Mouse (Mus musculus) intestine, embryonic 15.5 days (tissue): ENCODE data around the gene Paf1. TPM values are rescaled to one million over a fixed set of nuclear protein-coding genes. Genes with fewer than 3 reads are reported as not detected.
"Not testable (repeated sequence)": the region's sequence is repeated elsewhere in the genome, so short reads cannot be mapped to it uniquely, and the experiment has no call there.

ENCODE experiments used
- ATAC-seq: fragments of 200-750 bp; cut with Nextera tagmentation; 2 replicates; pipeline ENCODE4 v1.8.0; 2017; ENCODE audit warnings: moderate TSS enrichment, moderate library complexity
- H3K27ac ChIP-seq: fragments of 300-500 bp; sonication (generic); 2 replicates; pipeline ENCODE4 v1.5.1; 2015; ENCODE audit warnings: mild to moderate bottlenecking, inconsistent platforms
- H3K27me3 ChIP-seq: fragments of 300-500 bp; sonication (generic); replicated peaks from 2 replicates; pipeline ENCODE4 v1.6.1; 2015; ENCODE audit warnings: inconsistent platforms
- H3K36me3 ChIP-seq: fragments of 300-500 bp; sonication (generic); 2 replicates; pipeline ENCODE4 v1.6.1; 2015; ENCODE audit warnings: inconsistent platforms
- H3K4me1 ChIP-seq: fragments of 300-500 bp; sonication (generic); replicated peaks from 2 replicates; pipeline ENCODE4 v1.6.1; 2015; ENCODE audit warnings: inconsistent platforms
- H3K4me2 ChIP-seq: fragments of 300-500 bp; sonication (generic); replicated peaks from 2 replicates; pipeline ENCODE4 v1.6.1; 2015; ENCODE audit warnings: mild to moderate bottlenecking, inconsistent platforms
- H3K4me3 ChIP-seq: fragments of 300-500 bp; sonication (generic); replicated peaks from 2 replicates; pipeline ENCODE4 v1.5.1; 2015; ENCODE audit warnings: inconsistent platforms
- H3K9ac ChIP-seq: fragments of 300-500 bp; sonication (generic); 2 replicates; pipeline ENCODE4 v1.6.1; 2015; ENCODE audit warnings: inconsistent platforms
- H3K9me3 ChIP-seq: fragments of 300-500 bp; sonication (generic); 2 replicates; pipeline ENCODE4 v1.6.1; 2016; ENCODE audit warnings: inconsistent platforms
- WGBS: fragments of 180-500 bp; shearing (Covaris S2); methylation state at CpG from one replicate; pipeline ENCODE4 v1.1.7; 2015; 5-methylcytosine and 5-hydroxymethylcytosine counted together
- polyA plus RNA-seq: library from polyadenylated mRNA; unstranded; fragments of >200 nt; fragmentation: Nextera tagmentation; extraction: Ambion mirVana; gene quantifications from 2 replicates; pipeline ENCODE4 v1.2.1, GENCODE M21; 2015

The Paf1 gene
- polyA plus RNA-seq, 1 experiment from 2014 or later: 78.9 TPM

DNA sequence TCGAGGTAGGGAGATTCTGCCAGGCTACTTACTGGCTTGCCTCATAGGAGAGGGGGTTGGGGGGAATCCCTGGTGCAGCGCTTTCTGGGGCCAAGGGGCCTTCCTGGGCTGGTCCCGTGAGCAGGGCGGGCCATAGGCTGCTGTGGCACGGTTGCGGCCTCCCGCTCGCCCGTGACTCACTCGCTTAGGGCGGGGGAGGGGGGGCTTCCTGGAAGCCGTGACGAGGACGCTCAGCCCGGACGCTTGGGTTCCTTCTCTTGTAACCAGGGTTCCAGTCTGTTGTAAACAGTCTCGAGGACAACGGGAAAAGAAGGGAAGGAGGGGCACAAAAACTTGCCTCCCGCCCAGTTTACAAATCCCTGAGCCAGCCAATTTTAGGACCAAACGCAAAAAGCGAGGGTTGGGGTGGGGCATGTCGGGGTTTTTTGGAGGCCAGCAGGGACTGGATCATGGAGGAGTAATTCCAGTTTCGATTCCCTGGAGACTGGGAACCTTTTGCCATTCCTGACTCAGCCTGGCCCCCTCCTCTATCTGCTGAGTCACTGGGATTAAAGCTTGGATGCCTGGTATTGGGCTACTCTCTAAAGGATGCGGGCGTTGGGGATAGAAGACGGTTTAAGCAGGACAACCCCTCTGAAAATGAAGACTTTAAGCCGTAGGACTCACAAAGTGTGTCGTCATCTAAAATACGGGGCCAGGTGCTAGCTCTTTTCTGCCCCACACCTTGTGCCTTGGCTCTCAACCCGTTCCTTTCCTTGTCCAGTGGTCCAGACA, 11.5 kb upstream of the Paf1 start:
- WGBS: 4% methylated on average over 30 of the region's 30 CpGs
- ATAC-seq: peak; percentile 24
- peak overlapping the region; percentile 98 for H3K27ac ChIP-seq

DNA sequence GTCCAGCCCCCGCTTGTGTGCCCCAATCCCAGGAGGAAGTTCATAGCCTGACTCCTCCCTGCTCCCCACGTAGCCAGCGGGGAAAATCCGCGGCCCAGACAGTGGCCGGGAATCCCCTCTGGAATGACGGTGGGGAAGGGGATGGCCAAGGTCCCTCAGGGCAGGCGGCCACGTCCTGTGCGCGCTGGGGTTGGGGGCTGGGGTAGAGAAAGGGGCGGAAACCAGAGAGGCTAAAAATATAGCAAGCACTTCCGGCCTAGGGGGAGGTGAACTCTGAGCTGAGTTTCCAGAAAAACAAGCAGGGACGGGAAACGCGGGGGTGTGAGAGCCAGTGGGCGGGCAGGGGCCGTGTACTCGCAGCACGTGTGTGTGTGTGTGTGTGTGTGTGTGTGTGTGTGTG, 10.8 kb upstream of the Paf1 start:
- no peaks in the 10 kb centered on the region for H3K9me3 ChIP-seq
- H3K36me3 ChIP-seq: 0 out of 2 replicates have a peak, but pooled peaks cover 3% of the 10 kb centered on the region
- H3K27ac ChIP-seq: peak overlapping the region; percentile 98
- WGBS: 1% methylated on average over 20 of the region's 20 CpGs
- peak overlapping the region; percentile 62 for H3K9ac ChIP-seq
- H3K4me1 ChIP-seq: peaks cover 55% of the 10 kb centered on the region
- peak; percentile 41 for ATAC-seq
- H3K4me3 ChIP-seq: peak overlapping the region; percentile 31
- peak overlapping the region; percentile 71 for H3K4me2 ChIP-seq
- H3K27me3 ChIP-seq: no peaks in the 10 kb centered on the region

More for the DNA sequence above, 11.5 kb upstream of the Paf1 start:
- Histone ChIP-seq H3K9ac (peak overlapping the region; percentile 62), H3K9me3 (no peaks in the 10 kb centered on the region), H3K4me1 (peaks cover 58% of the 10 kb centered on the region), H3K36me3 (0 out of 2 replicates have a peak, but pooled peaks cover 3% of the 10 kb centered on the region), H3K27me3 (no peaks in the 10 kb centered on the region), H3K4me3 (peak overlapping the region; percentile 31), H3K4me2 (peak overlapping the region; percentile 71)

DNA sequence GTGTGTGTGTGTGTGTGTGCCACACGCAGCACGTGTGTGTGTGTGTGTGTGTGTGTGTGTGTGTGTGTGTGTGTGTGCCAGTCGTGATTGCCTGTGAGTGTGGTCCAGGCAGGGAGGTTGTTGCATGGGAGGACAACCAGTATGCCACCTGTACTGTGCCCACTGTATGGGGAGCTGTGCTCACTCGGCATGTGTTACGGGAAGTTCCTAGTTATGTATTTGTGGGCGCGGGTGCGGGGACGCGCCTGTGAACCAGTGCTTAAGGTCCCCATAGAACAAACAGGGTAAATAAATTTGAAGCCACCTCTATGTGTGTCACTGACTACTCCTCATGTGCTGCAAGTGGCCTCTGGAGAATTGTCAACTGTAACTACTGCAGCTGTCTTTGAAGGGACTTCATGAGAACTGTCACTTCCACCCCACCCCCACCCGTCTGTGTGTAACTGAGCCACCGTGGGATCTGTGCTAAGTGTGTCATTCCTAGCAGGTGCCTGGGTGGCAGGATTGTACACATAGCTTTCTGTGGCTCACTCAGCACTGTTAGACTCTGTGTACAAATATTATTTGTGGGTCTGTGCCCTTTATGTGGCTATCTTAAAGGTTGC, 10.3 kb upstream of the Paf1 start:
- Histone ChIP-seq H3K4me1 (peaks cover 50% of the 10 kb centered on the region), H3K27me3 (no peaks in the 10 kb centered on the region), H3K4me2 (peak overlapping the region; percentile 71), H3K4me3 (peak overlapping the region; percentile 31; the same call in 1 of the 2 replicates), H3K9ac (peak overlapping the region; percentile 23; the same call in 1 of the 2 replicates), H3K36me3 (0 out of 2 replicates have a peak, but pooled peaks cover 3% of the 10 kb centered on the region), H3K9me3 (no peaks in the 10 kb centered on the region), H3K27ac (peak overlapping the region; percentile 98)
- WGBS: 50% methylated on average over 9 of the region's 12 CpGs
- peak; percentile 1 for ATAC-seq

GRCm38 (mm10) chr7:28382981-28383396, 9.8 kb upstream of the Paf1 start:
- Histone ChIP-seq H3K4me1 (peaks cover 45% of the 10 kb centered on the region), H3K4me3 (peak overlapping the region; percentile 6; the same call in 1 of the 2 replicates), H3K27ac (peak overlapping the region; percentile 98), H3K36me3 (0 out of 2 replicates have a peak, but pooled peaks cover 3% of the 10 kb centered on the region), H3K9ac (no peak overlapping the region), H3K27me3 (no peaks in the 10 kb centered on the region), H3K4me2 (peak overlapping the region; percentile 71), H3K9me3 (no peaks in the 10 kb centered on the region)
- ATAC-seq: peak; percentile 68
- WGBS: 36% methylated on average over 11 of the region's 11 CpGs

DNA sequence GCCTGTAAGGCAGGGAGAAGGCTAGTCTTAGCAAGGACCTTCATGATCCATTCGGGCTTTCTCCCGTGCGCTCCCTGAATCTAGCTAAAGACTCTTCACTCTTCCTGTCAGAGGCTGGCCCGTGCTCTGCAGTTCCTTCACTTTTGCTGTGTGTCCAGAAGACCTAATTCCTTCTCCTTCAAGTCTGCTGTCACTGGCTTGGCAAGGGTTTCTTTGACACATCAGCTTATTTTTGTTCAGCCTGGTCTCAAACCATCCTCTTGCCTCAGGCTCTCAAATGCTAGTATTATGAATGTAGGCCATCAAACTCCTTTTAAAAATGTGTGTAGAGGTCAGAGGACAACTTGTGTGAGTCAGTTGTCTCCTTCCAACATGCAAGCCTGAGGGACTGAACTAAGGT, 9.1 kb upstream of the Paf1 start:
- WGBS: 74% methylated on average over 4 of the region's 4 CpGs

GRCm38 (mm10) chr7:28384162-28384561, 8.6 kb upstream of the Paf1 start:
- H3K4me3 ChIP-seq: no peak overlapping the region
- H3K27ac ChIP-seq: peak overlapping the region; percentile 98; the same call in 1 of the 2 replicates
- no peaks in the 10 kb centered on the region for H3K9me3 ChIP-seq
- no peaks in the 10 kb centered on the region for H3K27me3 ChIP-seq
- no peak overlapping the region for H3K9ac ChIP-seq
- no peak for ATAC-seq
- H3K4me1 ChIP-seq: peaks cover 43% of the 10 kb centered on the region
- H3K4me2 ChIP-seq: no peak overlapping the region
- 0 out of 2 replicates have a peak, but pooled peaks cover 8% of the 10 kb centered on the region for H3K36me3 ChIP-seq
- WGBS: 80% methylated on average over 6 of the region's 6 CpGs

More for the DNA sequence above, 9.1 kb upstream of the Paf1 start:
- H3K27ac ChIP-seq: peak overlapping the region; percentile 98
- peaks cover 43% of the 10 kb centered on the region for H3K4me1 ChIP-seq
- no peaks in the 10 kb centered on the region for H3K9me3 ChIP-seq
- no peak overlapping the region for H3K4me3 ChIP-seq
- peak overlapping the region; percentile 71; the same call in 1 of the 2 replicates for H3K4me2 ChIP-seq
- no peak overlapping the region for H3K9ac ChIP-seq
- no peaks in the 10 kb centered on the region for H3K27me3 ChIP-seq
- H3K36me3 ChIP-seq: 0 out of 2 replicates have a peak, but pooled peaks cover 3% of the 10 kb centered on the region
- ATAC-seq: no peak

DNA sequence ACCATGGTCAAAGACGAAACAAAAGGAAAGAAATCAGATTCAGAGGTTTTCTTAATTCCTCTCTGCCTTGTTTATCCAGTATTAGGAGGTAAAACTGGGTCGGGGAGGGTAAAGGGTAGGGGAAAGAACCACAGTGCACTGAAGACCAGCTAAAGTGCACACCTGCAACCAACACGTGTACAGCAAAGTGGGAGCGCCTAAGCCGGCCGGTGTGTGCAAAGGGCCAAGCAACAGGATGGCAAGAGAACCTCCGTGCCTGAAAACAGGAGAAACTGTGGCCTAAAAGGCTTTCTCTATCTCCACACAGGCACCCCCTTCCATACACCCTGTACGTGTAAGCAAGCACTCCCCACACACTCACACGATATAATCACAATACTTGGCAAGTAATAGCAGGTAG, 7.6 kb upstream of the Paf1 start:
- Histone ChIP-seq H3K9ac (no peak overlapping the region), H3K4me2 (no peak overlapping the region), H3K4me1 (peaks cover 41% of the 10 kb centered on the region), H3K36me3 (0 out of 2 replicates have a peak, but pooled peaks cover 13% of the 10 kb centered on the region), H3K4me3 (no peak overlapping the region), H3K27ac (no peak overlapping the region), H3K27me3 (no peaks in the 10 kb centered on the region), H3K9me3 (no peaks in the 10 kb centered on the region)
- ATAC-seq: no peak
- 93% methylated on average over 9 of the region's 9 CpGs for WGBS

GRCm38 (mm10) chr7:28386007-28386406, 6.7 kb upstream of the Paf1 start:
- Histone ChIP-seq H3K27ac (0 out of 2 replicates have a peak overlapping the region, but pooled peaks have one; percentile 0), H3K27me3 (no peaks in the 10 kb centered on the region), H3K9ac (no peak overlapping the region), H3K4me3 (no peak overlapping the region), H3K9me3 (no peaks in the 10 kb centered on the region), H3K4me1 (peaks cover 32% of the 10 kb centered on the region), H3K36me3 (0 out of 2 replicates have a peak, but pooled peaks cover 18% of the 10 kb centered on the region), H3K4me2 (no peak overlapping the region)
- 79% methylated on average over 7 of the region's 7 CpGs for WGBS
- no peak for ATAC-seq

DNA sequence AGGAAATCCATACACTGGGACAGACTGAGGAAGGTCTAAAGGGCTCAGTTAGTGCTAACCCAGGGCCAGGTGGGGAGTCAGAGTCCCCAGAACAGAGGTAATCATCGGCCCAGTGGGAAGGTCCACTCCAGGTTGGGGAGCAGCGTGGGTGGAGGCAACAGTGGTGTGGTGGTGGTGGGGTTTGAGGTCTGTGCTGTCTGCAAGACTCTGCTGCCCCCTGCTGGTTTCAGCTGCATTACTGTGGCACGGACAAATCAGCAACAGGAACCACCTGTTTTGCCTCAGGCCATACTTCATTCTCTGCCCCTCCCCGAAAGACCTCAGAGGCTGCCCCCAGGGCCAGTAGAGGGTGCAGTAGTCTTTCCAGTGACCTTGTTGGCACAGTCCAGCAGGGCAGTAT, 6.3 kb upstream of the Paf1 start:
- 0 out of 2 replicates have a peak, but pooled peaks cover 18% of the 10 kb centered on the region for H3K36me3 ChIP-seq
- H3K4me2 ChIP-seq: no peak overlapping the region
- ATAC-seq: peak; percentile 29
- H3K4me3 ChIP-seq: no peak overlapping the region
- H3K9me3 ChIP-seq: no peaks in the 10 kb centered on the region
- whole genome bisulfite sequencing: 5% methylated on average over 4 of the region's 4 CpGs
- 0 out of 2 replicates have a peak overlapping the region, but pooled peaks have one; percentile 0 for H3K27ac ChIP-seq
- H3K4me1 ChIP-seq: peaks cover 29% of the 10 kb centered on the region
- H3K27me3 ChIP-seq: no peaks in the 10 kb centered on the region
- H3K9ac ChIP-seq: no peak overlapping the region

- H3K27ac ChIP-seq, H3K9me3 ChIP-seq, H3K9ac ChIP-seq, H3K4me2 ChIP-seq, H3K4me3 ChIP-seq, ATAC-seq, H3K27me3 ChIP-seq: not testable (repeated sequence)
- Histone ChIP-seq H3K36me3 (0 out of 2 replicates have a peak, but pooled peaks cover 18% of the 10 kb centered on the region), H3K4me1 (peaks cover 28% of the 10 kb centered on the region)
- 82% methylated on average over 6 of the region's 6 CpGs for whole genome bisulfite sequencing
Measured at GRCm38 (mm10) chr7:28386877-28387276, 5.9 kb upstream of the Paf1 start.

- H3K9me3 ChIP-seq, H3K4me3 ChIP-seq, ATAC-seq, H3K9ac ChIP-seq, H3K27me3 ChIP-seq, H3K4me2 ChIP-seq, H3K27ac ChIP-seq: not testable (repeated sequence)
- Histone ChIP-seq H3K4me1 (peaks cover 26% of the 10 kb centered on the region), H3K36me3 (0 out of 2 replicates have a peak, but pooled peaks cover 18% of the 10 kb centered on the region)
- WGBS: 84% methylated on average over 7 of the region's 7 CpGs
Measured at GRCm38 (mm10) chr7:28387384-28387783, 5.4 kb upstream of the Paf1 start.

GRCm38 (mm10) chr7:28390331-28390730, 2.4 kb upstream of the Paf1 start:
- WGBS: 96% methylated on average over 3 of the region's 3 CpGs
- H3K27me3 ChIP-seq: no peaks in the 10 kb centered on the region
- H3K36me3 ChIP-seq: peaks cover 22% of the 10 kb centered on the region
- H3K27ac ChIP-seq: no peak overlapping the region
- H3K4me1 ChIP-seq: peaks cover 19% of the 10 kb centered on the region
- H3K9ac ChIP-seq: no peak overlapping the region
- H3K4me2 ChIP-seq: no peak overlapping the region
- H3K9me3 ChIP-seq: no peaks in the 10 kb centered on the region
- H3K4me3 ChIP-seq: no peak overlapping the region
- ATAC-seq: no peak
